Mouse (Mus musculus) E14TG2a.4 (cell line): ENCODE data around the gene Olfr270.
A peak's percentile ranks its signal among the peaks of the same experiment; 100 is the strongest.

Experiments used
- H3K27me3 ChIP-seq: 2 replicates; pipeline ENCODE4 v1.6.1; 2014; ENCODE audit warnings: low read length, control low read depth; ENCODE audit not compliant: insufficient read depth
- H3K36me3 ChIP-seq: 2 replicates; pipeline ENCODE4 v1.6.1; 2014; ENCODE audit warnings: low read length, control low read depth; ENCODE audit not compliant: insufficient read depth
- H3K4me1 ChIP-seq: replicated peaks from 2 replicates; pipeline ENCODE4 v1.6.1; 2014; ENCODE audit warnings: low read depth, low read length, control low read depth
- H3K4me3 ChIP-seq: replicated peaks from 2 replicates; pipeline ENCODE4 v1.5.1; 2014; ENCODE audit warnings: mild to moderate bottlenecking, low read length
- H3K9me3 ChIP-seq: 2 replicates; pipeline ENCODE4 v1.6.1; 2014; ENCODE audit warnings: low read length, control low read depth
- CTCF ChIP-seq: conservative IDR thresholded peaks from 2 replicates; pipeline ENCODE4 v1.5.1; 2014; ENCODE audit warnings: low read length
- NANOG ChIP-seq: IDR thresholded peaks from 2 replicates; pipeline ENCODE4 v1.6.1; 2014; ENCODE audit warnings: borderline replicate concordance, low read length, mixed read lengths
- POU5F1 ChIP-seq: IDR thresholded peaks from 2 replicates; pipeline ENCODE4 v1.6.1; 2014; ENCODE audit warnings: low read length, borderline replicate concordance

Gene Olfr270

GRCm38 (mm10) chr4:52986266-52986665 lies 21.9 kb downstream of the Olfr270 start:
- TF ChIP-seq NANOG (no peak), CTCF (no peak), POU5F1 (no peak)
- peaks cover 11% of the 10 kb centered on the region for H3K4me1 ChIP-seq
- no peaks in the 10 kb centered on the region; the same call in 1 of the 2 replicates for H3K27me3 ChIP-seq
- no peaks in the 10 kb centered on the region for H3K9me3 ChIP-seq
- no peaks in the 10 kb centered on the region for H3K36me3 ChIP-seq
- no peak overlapping the region for H3K4me3 ChIP-seq

DNA sequence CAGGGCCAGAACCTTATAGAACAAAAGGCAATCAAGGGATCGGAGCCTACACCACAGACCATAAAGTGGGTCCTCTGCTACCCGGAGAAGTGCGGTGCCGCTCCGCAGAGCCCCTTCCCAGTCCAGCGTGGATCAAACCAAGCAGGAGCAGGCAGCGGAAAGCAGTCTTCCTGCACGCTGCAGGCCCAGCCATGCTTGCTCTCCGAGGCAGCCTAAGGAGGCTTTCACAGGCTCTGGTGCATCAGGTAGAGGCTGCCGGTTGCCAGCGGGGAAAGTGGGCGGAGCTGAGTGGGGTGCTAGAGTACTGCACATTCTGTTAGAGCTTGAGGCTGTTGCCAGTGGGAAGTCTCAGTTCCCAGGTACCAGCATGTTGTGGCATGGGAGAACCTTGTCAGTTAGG lies 24.9 kb downstream of the Olfr270 start, which contains the start of gene Nipsnap3a:
Nipsnap3a (plus strand) TSS at position 25 of the 400 bp plus-strand sequence.
- no peaks in the 10 kb centered on the region for H3K9me3 ChIP-seq
- no peak for TF ChIP-seq CTCF
- TF ChIP-seq POU5F1 = no peak
- TF ChIP-seq NANOG = no peak
- H3K36me3 ChIP-seq = no peaks in the 10 kb centered on the region
- peaks cover 11% of the 10 kb centered on the region for H3K4me1 ChIP-seq
- peak within 1 kb of the TSS; percentile 66 for H3K4me3 ChIP-seq
- H3K27me3 ChIP-seq = no peaks in the 10 kb centered on the region

DNA sequence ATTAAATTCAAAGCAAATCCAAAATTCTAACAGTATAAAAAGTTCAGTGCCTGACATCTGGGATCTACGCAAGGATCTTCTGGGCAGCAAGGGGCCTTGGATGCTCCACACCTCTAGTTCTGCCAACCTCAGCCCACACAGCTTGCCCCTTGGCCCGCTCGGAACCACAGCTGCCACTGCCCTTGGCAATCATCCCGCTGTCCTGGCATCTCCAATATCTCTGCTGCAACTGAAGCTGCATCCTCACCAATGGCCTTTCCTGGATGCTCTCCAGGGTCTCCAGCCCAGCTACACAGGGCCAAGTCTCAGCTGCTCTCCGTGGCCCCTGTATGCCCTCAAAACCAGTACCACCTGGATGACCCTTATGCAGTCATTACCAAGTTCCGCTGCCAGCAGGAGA lies 35.1 kb downstream of the Olfr270 start:
- Histone ChIP-seq H3K27me3 (no peaks in the 10 kb centered on the region), H3K4me1 (no peaks in the 10 kb centered on the region), H3K36me3 (no peaks in the 10 kb centered on the region), H3K9me3 (peaks cover 9% of the 10 kb centered on the region; the same call in 1 of the 2 replicates), H3K4me3 (no peak overlapping the region)
- no peak for TF ChIP-seq POU5F1
- TF ChIP-seq NANOG = no peak
- TF ChIP-seq CTCF = no peak

GRCm38 (mm10) chr4:53000154-53000553 lies 35.8 kb downstream of the Olfr270 start:
- Histone ChIP-seq H3K36me3 (no peaks in the 10 kb centered on the region), H3K4me1 (no peaks in the 10 kb centered on the region), H3K9me3 (peaks cover 9% of the 10 kb centered on the region; the same call in 1 of the 2 replicates), H3K27me3 (no peaks in the 10 kb centered on the region), H3K4me3 (no peak overlapping the region)
- TF ChIP-seq POU5F1 = no peak
- no peak for TF ChIP-seq CTCF

- no peak for TF ChIP-seq NANOG
- TF ChIP-seq CTCF = no peak
- TF ChIP-seq POU5F1 = no peak
- H3K36me3 ChIP-seq = peaks cover 3% of the 10 kb centered on the region
- no peaks in the 10 kb centered on the region for H3K9me3 ChIP-seq
- H3K4me1 ChIP-seq = peaks cover 22% of the 10 kb centered on the region
- H3K4me3 ChIP-seq = no peak overlapping the region
- H3K27me3 ChIP-seq = no peaks in the 10 kb centered on the region
These were observed 44.8 kb downstream of the Olfr270 start for GRCm38 (mm10) chr4:53009183-53009582.

GRCm38 (mm10) chr4:53009871-53010270 lies 45.5 kb downstream of the Olfr270 start:
- Histone ChIP-seq H3K27me3 (no peaks in the 10 kb centered on the region), H3K36me3 (peaks cover 9% of the 10 kb centered on the region), H3K4me1 (peaks cover 26% of the 10 kb centered on the region), H3K9me3 (no peaks in the 10 kb centered on the region), H3K4me3 (no peak overlapping the region)
- TF ChIP-seq POU5F1 = no peak
- no peak for TF ChIP-seq NANOG

GRCm38 (mm10) chr4:53011732-53012361 lies 47.5 kb downstream of the Olfr270 start, which contains the start of gene Nipsnap3b:
TSS of gene Nipsnap3b (plus strand) at chr4:53011880.
- H3K9me3 ChIP-seq = peaks cover 10% of the 10 kb centered on the region
- no peaks in the 10 kb centered on the region for H3K27me3 ChIP-seq
- peaks cover 26% of the 10 kb centered on the region for H3K4me1 ChIP-seq
- TF ChIP-seq NANOG = no peak
- TF ChIP-seq CTCF = no peak
- no peak for TF ChIP-seq POU5F1
- H3K4me3 ChIP-seq = peak within 1 kb of the TSS; percentile 92
- H3K36me3 ChIP-seq = peaks cover 27% of the 10 kb centered on the region

GRCm38 (mm10) chr4:53014421-53014820 lies 50.1 kb downstream of the Olfr270 start:
- Histone ChIP-seq H3K27me3 (no peaks in the 10 kb centered on the region), H3K4me1 (peaks cover 26% of the 10 kb centered on the region), H3K4me3 (no peak overlapping the region), H3K36me3 (peaks cover 50% of the 10 kb centered on the region), H3K9me3 (peaks cover 17% of the 10 kb centered on the region)
- TF ChIP-seq CTCF (no peak), POU5F1 (no peak), NANOG (no peak)

GRCm38 (mm10) chr4:53015024-53015423 lies 50.7 kb downstream of the Olfr270 start:
- TF ChIP-seq CTCF (no peak), NANOG (no peak), POU5F1 (no peak)

More at GRCm38 (mm10) chr4:53015024-53015423, 50.7 kb downstream of the Olfr270 start:
- Histone ChIP-seq H3K9me3 (peaks cover 17% of the 10 kb centered on the region), H3K4me3 (no peak overlapping the region), H3K4me1 (peaks cover 26% of the 10 kb centered on the region), H3K27me3 (no peaks in the 10 kb centered on the region), H3K36me3 (peaks cover 56% of the 10 kb centered on the region)
